Comparison of ENCODE assay signal across 8 mouse cellular contexts in genomic region chr6:13070147-13070425, GRCm38 (mm10). TPM values are rescaled to one million over a fixed set of nuclear protein-coding genes. Genes with fewer than 3 reads are reported as not detected.
DNase-seq lines count a peak whose midpoint lies in the region; ATAC-seq lines count a peak whose summit lies in the region.

No protein-coding gene starts in this region.

- no peaks in the 10 kb centered on the region for H3K9me3 ChIP-seq in kidney, embryonic 16.5 days (ENCODE audit: low read length)
- H3K9me3 ChIP-seq in hindbrain, embryonic 13.5 days, result no peaks in the 10 kb centered on the region
- no peaks in the 10 kb centered on the region for H3K9me3 ChIP-seq in midbrain, embryonic 12.5 days

- peaks cover 7% of the 10 kb centered on the region for H3K4me1 ChIP-seq in kidney, embryonic 16.5 days (ENCODE audit: insufficient read depth, low read length)
- peaks cover 5% of the 10 kb centered on the region; the same call in 1 of the 2 replicates for H3K4me1 ChIP-seq in brown adipose tissue, adult 24 weeks (ENCODE audit: control insufficient read depth, insufficient read depth, insufficient read length, low read length)
- H3K4me1 ChIP-seq in hindbrain, embryonic 13.5 days (replicated peaks), result peaks cover 9% of the 10 kb centered on the region
- H3K4me1 ChIP-seq in midbrain, embryonic 12.5 days, result peaks cover 6% of the 10 kb centered on the region

- H3K4me2 ChIP-seq in kidney, embryonic 16.5 days (replicated peaks; ENCODE audit: low read depth, low read length), result peak overlapping the region; percentile 69
- H3K4me2 ChIP-seq in hindbrain, embryonic 13.5 days, result peak overlapping the region; percentile 72
- H3K4me2 ChIP-seq in midbrain, embryonic 12.5 days (replicated peaks), result peak overlapping the region; percentile 78

- H3K27me3 ChIP-seq in kidney, embryonic 16.5 days (ENCODE audit: insufficient read depth, low read length), result no peaks in the 10 kb centered on the region
- H3K27me3 ChIP-seq in hindbrain, embryonic 13.5 days, result no peaks in the 10 kb centered on the region
- H3K27me3 ChIP-seq in midbrain, embryonic 12.5 days, result no peaks in the 10 kb centered on the region

- 0% methylated on average over 11 of the region's 11 CpGs for WGBS in kidney, embryonic 16.5 days
- WGBS in hindbrain, embryonic 13.5 days, result 2% methylated on average over 11 of the region's 11 CpGs
- WGBS in midbrain, embryonic 12.5 days, result under 1% methylated on average over 11 of the region's 11 CpGs

- no peak; the same call in 1 of the 2 replicates for ATAC-seq in kidney, embryonic 16.5 days (ENCODE audit: low FRiP score, low TSS enrichment)
- no peak for ATAC-seq in hindbrain, embryonic 13.5 days (ENCODE audit: low FRiP score)
- no peak for ATAC-seq in midbrain, embryonic 12.5 days (ENCODE audit: low FRiP score, low read depth)

- peaks cover 17% of the 10 kb centered on the region for H3K36me3 ChIP-seq in kidney, embryonic 16.5 days (ENCODE audit: insufficient read depth, low read length)
- peaks cover 30% of the 10 kb centered on the region for H3K36me3 ChIP-seq in hindbrain, embryonic 13.5 days
- H3K36me3 ChIP-seq in midbrain, embryonic 12.5 days, result peaks cover 19% of the 10 kb centered on the region

- DNase-seq in kidney, adult 11 months, result no peak
- no peak for DNase-seq in right cerebral cortex, postnatal 4 days
- no peak for DNase-seq in adrenal gland, postnatal 10 days
- no peak for DNase-seq in layer of hippocampus, adult 18-20 months (ENCODE audit: low spot score in 2 of 2)

- H3K27ac ChIP-seq in kidney, embryonic 16.5 days (ENCODE audit: low read length), result peak overlapping the region; percentile 78
- peak overlapping the region; percentile 81 for H3K27ac ChIP-seq in brown adipose tissue, adult 24 weeks (replicated peaks; ENCODE audit: low read depth, low read length)
- H3K27ac ChIP-seq in hindbrain, embryonic 13.5 days, result peak overlapping the region; percentile 85
- H3K27ac ChIP-seq in midbrain, embryonic 12.5 days (replicated peaks), result peak overlapping the region; percentile 76

- peak overlapping the region; percentile 99 for H3K9ac ChIP-seq in kidney, embryonic 16.5 days (replicated peaks; ENCODE audit: low read length)
- H3K9ac ChIP-seq in hindbrain, embryonic 13.5 days, result peak overlapping the region; percentile 96
- peak overlapping the region; percentile 92 for H3K9ac ChIP-seq in midbrain, embryonic 12.5 days (replicated peaks)

- H3K4me3 ChIP-seq in kidney, embryonic 16.5 days (ENCODE audit: low read length), result peak overlapping the region; percentile 98
- H3K4me3 ChIP-seq in brown adipose tissue, adult 24 weeks (ENCODE audit: insufficient read depth, low read depth, low read length), result peak overlapping the region; percentile 94
- peak overlapping the region; percentile 96 for H3K4me3 ChIP-seq in hindbrain, embryonic 13.5 days
- H3K4me3 ChIP-seq in midbrain, embryonic 12.5 days, result peak overlapping the region; percentile 98

RNA-seq across cellular contexts. Expression of gene Tmem106b, which starts 0.5 kb away (rescaled TPM):
- 41.8 and 45.9 TPM in 2 replicates for polyA plus RNA-seq in kidney, embryonic 16.5 days (2015; fragmentation: Nextera tagmentation; extraction: Ambion mirVana)
- 77.6 and 122 TPM in 2 replicates for polyA plus RNA-seq in brown adipose tissue, adult 24 weeks (2012; ENCODE audit: insufficient read depth, insufficient read length, missing spikeins)
- 35.0 and 37.7 TPM in 2 replicates for polyA plus RNA-seq in hindbrain, embryonic 13.5 days (2015; fragmentation: Nextera tagmentation; extraction: Ambion mirVana)
- polyA plus RNA-seq in midbrain, embryonic 12.5 days (2016; fragmentation: Nextera tagmentation; extraction: Ambion mirVana), result 28.8 and 31.1 TPM in 2 replicates
- 100 to 1,000 TPM; 144 to 157 TPM for total RNA-seq in adrenal gland, postnatal 10 days (2021)
- total RNA-seq in layer of hippocampus, adult 18-20 months (2021), result 100 to 1,000 TPM; 200 to 205 TPM
